Mouse (Mus musculus): ENCODE measurements around the gene Fbxo3. TPM values are rescaled to one million over a fixed set of nuclear protein-coding genes. Genes with fewer than 3 reads are reported as not detected.
"Not testable (repeated sequence)": the region's sequence is repeated elsewhere in the genome, so short reads cannot be mapped to it uniquely, and the experiment has no call there.

Gene Fbxo3
- 45.3 and 46.8 TPM in 2 replicates for total RNA-seq (2017)

DNA sequence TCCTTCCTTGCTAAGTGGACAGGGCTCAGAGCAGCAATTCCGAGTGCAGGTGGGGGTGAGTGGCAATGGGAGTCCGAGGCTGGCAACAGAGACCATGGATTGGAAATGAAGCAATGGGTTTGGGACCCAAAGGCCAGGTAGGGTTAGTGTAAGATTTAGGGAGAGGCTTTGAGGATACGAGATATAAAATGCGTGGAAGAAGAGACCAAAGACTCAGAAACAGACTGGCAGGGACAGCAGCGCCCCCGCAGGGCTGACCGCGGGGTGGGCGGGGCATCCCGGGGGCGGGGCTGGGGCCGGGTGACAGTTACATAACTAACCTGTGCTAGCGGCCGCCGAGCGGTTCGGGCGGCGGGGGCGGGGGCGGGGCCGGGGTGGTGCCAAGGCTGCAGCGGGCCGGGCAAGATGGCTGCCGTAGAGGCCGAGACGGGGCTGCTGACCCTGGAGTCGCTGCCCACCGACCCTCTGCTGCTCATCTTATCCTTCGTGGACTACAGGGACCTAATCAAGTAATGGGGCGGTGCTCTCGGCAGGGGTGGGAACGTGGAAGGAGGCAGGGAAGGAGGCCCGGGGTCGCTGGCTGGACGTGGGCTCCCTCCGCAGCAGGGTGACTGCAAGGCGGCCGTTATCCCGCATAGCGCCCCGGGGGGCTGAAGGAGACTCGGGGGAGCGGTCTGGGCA lies at the start of gene Fbxo3:
Gene Fbxo3 (plus strand): TSS at position 264 of the 681 bp plus-strand sequence.
- ATAC-seq (ENCODE audit: extremely low read depth, insufficient number of reproducible peaks, low FRiP score, poor library complexity, severe bottlenecking) = peak; percentile 82

DNA sequence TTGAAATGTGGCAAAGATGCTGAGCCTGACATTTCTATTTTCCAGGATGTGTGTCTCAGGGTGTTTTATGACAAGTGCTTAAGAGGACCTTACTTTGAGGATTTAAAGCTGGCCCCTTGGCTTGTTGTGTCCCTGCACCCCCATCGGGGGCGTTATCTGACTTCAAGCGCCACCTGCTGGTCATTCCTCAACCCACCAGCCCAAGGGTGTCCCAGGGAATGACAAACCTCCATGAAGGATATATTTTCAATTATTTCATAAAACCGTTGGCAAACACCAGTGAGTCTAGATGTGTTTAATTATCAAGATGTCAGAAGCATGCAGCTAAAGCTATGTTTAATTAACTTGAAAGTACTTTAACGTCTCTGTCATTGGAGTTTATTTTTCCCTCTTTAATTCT lies 45.3 kb upstream of the Fbxo3 start:
- peak; percentile 70; the same call in 1 of the 2 replicates for ATAC-seq (ENCODE audit: extremely low read depth, insufficient number of reproducible peaks, low FRiP score, poor library complexity, severe bottlenecking)

DNA sequence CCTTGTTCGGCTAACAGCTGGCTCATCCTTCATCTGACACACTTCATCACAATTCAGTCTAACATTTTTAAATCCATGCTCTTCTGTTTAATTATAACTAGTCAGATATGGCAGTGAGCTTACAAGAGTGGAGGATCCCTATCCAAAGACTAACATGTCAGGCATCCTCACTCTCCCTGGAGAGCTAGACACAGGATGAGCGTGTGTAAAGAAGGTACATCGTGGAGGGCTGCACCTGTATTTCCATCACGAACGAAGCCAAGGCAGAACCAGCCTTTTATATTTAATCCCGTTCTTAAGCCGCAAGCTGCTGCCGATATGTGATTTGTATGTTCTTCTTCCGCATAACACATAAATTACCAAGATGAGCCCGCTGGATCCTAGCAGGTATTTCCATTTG lies 44.4 kb upstream of the Fbxo3 start:
- ATAC-seq (ENCODE audit: extremely low read depth, insufficient number of reproducible peaks, low FRiP score, poor library complexity, severe bottlenecking) = no peak

DNA sequence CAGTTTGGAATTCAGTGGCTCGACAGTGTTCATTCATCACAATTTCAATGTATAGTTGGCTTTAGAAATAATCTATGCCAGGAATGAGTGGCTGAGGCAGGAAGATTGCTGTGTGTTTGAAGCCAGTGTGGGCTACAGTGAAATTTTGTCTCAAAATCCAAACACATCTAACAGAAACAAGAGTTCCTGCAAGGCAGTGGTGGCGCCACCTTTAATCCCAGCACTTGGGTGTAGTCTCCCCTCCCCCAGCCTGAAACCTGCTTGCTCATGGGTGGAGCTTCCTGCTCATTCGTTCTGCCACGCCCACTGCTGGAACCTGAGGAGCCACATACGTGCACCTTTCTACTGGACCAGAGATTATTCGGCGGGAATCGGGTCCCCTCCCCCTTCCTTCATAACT lies 39.9 kb upstream of the Fbxo3 start:
- ATAC-seq (ENCODE audit: extremely low read depth, insufficient number of reproducible peaks, low FRiP score, poor library complexity, severe bottlenecking) = not testable (repeated sequence)

DNA sequence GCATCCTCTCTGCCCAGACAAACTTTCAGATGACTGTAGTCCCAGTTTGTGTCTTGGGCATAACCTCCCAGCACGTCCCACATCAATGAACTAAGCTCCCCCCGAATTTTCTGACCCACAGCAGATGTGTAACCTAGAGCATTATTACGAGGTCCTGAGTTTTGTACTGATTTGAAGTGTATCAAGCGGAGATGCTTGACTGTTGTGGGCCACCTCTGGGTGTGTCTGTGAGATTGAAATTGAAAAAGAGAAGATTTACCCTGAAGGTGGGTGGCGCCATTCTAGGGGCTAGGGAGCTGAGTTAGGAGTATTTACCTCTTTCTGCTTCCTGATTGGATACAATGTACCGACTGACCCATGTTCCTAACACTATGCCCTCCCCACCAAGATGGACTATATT lies 37.8 kb upstream of the Fbxo3 start:
- ATAC-seq (ENCODE audit: extremely low read depth, insufficient number of reproducible peaks, low FRiP score, poor library complexity, severe bottlenecking) = no peak

DNA sequence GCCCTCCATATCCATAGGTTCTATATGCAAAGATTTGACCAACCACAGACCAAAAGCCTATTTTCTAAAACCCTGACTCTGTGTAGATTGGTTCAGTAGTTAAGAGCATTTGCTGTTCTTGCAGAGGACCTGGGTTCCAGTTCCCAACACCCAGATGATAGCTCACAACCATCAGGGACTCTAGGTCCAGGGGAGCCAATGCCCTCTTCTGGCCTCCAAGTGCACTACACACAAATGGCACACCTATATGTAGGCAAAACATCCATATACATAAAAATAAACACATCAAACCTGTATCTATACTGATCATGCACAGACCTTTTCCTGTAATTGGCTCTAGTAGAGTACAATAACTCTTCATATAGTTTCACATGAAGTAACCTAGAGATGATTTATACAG lies 36.2 kb upstream of the Fbxo3 start:
- no peak for ATAC-seq (ENCODE audit: extremely low read depth, insufficient number of reproducible peaks, low FRiP score, poor library complexity, severe bottlenecking)

DNA sequence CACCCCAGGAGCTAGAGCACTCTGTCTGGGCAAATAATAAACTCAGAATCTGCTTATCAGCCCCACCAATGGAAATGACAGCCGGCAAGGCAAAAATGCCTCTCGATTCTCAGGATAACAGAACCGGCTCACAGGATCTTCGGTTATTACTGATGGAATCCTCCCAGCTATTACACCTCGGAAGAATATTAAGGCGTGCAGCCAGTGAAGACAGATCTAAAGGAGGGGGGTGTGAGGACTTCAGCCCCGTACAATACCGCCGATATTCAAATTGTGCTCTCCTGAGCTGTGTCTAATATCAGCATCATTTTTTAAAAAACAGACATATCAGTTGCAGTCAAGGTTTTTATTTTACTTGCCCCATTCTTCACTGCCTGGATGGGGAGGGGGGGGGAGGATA lies 35.4 kb upstream of the Fbxo3 start:
- ATAC-seq (ENCODE audit: extremely low read depth, insufficient number of reproducible peaks, low FRiP score, poor library complexity, severe bottlenecking) = no peak

DNA sequence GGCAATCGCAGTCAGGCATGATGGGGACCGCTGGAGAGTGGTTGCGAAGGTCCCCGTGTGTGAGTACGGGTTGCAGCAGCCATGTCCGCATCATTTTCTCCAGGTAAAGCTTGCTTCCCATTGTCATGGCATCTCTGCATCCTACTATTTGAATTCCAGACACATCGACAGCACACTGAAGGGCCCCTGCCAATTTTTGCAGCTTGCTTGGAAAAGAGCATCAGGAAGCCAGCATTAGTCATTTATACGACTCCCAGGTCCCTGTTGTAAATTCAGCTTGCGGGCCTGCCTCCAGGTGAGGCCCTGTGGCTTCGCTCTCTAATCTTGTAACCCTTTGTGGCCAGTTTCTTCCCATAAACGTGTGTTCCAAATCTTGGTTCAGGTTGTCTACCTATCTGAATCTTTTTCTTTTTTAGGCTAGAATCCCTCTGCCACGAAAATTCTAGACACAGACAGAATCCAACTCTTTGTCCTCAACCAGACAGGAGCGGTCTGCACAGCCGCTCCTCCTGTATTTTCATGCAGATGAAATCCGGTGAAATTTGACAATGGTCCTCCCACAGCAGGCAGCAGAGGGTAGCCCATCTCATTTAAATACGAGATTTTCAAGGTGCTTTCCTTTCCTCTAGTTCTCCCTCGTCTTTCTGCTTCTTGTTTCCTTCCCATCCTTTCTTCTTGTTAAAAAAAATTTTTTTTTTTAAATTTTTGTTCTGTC lies 34.7 kb upstream of the Fbxo3 start:
- ATAC-seq (ENCODE audit: extremely low read depth, insufficient number of reproducible peaks, low FRiP score, poor library complexity, severe bottlenecking) = no peak

DNA sequence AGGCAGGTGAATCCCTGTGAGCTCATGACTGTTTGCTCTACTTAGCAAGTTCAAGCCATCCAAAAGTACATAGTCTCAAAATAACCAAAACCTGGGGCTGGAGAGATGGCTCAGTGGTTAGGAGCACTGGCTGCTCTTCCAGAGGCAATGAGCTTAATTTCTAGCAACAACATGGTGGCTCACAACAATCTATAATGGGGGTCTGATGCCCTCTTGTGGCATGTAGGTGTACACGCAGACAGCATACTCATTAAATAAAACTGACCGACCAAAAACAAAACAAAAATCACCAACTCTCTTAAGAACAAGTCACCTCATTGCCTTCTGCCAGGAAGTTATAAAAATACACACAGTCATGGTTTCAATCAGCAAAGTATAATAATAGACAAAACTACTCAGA lies 26.4 kb upstream of the Fbxo3 start:
- ATAC-seq (ENCODE audit: extremely low read depth, insufficient number of reproducible peaks, low FRiP score, poor library complexity, severe bottlenecking) = peak; percentile 71; the same call in 1 of the 2 replicates

DNA sequence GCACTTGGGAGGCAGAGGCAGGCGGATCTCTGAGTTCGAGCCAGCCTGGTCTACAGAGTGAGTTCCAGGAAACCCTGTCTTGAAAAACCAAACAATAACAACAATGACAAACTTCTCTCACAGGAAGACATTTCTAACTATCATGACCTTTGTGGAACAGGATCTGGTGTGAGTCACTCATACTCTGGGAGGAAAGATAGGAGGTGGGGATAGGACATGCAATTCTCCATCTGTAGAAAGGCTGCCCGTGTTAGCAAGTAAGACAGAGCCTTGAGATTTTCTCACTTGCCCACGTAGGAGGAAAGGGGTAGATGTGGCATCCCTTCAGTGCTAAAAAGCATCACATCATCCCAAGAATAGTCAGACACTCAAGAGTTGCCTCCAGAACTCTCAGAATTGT lies 25.7 kb upstream of the Fbxo3 start:
- ATAC-seq (ENCODE audit: extremely low read depth, insufficient number of reproducible peaks, low FRiP score, poor library complexity, severe bottlenecking) = no peak

DNA sequence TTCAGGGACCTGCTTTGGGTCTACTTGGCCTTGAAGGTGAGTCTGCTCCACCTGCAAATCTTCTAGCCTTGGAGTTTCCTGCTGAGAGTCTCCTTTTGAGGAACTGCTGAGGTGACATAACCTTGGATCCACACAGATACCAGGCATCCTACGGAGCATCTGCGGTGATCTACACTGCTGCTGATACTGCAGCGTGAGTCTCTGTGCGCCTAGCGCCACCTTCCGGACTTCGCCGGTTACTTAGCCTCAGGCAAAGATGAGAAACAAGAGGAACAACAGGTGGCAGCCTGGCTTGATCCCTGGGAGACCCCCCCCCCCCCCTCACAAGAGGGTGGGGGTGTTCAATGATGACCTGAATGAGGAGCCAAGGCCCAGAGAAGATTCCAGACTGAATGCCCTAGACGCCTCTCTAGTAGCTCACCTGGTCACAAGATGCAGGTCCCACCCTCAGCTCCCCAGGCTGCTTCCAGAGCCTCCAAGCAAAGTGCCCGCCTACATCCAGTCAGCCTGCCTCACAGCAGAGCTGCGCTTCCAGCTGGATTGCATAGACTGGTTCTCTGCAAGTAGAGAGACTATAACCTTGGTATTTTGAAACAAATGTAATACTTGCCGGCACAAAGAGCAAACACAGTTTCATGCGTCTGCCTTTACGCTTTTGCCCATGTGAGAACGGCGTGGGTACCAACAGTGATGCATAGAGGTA lies 24.7 kb upstream of the Fbxo3 start:
- ATAC-seq (ENCODE audit: extremely low read depth, insufficient number of reproducible peaks, low FRiP score, poor library complexity, severe bottlenecking) = peak; percentile 67; the same call in 1 of the 2 replicates

DNA sequence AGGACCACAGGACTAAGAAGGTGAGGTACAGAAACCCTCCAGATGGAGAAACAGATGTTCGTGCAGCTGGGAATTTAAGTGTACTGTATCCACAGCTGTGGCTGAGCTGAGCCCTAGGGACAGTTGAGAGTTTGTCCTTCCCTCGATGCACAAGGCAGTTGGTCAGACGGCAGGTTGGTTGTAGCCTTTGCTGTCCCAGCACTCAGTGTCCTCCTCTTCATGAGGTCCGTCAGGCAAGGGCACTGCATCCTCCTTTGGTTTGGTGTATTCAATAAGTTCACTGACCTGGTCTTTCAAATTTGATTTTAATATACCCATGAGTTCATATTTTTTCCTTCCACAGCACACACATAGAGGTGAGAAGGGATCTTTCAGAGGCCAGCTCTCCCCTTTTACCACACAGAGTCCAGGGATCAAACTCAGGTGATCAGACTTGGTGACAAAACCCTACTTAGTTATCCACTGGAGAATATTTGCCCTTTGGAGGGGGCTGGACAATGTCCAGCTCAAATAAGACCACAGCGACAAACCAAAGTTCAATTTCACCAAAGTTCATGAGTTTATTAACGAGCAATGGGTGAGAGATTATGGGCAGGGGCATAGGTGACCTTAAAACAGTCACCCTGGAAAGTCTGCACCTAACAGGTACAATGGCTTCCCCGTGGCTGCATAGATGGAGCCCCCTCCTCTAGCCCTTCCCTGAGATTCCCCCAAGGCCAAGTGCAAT lies 19.6 kb upstream of the Fbxo3 start:
- no peak for ATAC-seq (ENCODE audit: extremely low read depth, insufficient number of reproducible peaks, low FRiP score, poor library complexity, severe bottlenecking)

DNA sequence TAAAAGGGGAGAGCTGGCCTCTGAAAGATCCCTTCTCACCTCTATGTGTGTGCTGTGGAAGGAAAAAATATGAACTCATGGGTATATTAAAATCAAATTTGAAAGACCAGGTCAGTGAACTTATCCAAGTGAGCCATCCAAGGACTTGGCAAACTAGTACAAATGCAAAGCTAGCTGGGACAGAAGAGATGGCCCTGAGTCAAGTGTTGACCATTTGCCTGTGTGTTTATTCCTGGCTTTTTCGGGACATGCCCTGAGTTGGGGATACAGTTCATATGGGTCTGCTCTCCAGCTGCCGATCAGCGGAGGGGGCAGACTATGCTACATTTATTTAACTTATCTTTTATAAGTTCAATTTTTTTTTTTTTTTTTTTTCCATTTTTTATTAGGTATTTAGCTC lies 18.7 kb upstream of the Fbxo3 start:
- not testable (repeated sequence) for ATAC-seq (ENCODE audit: extremely low read depth, insufficient number of reproducible peaks, low FRiP score, poor library complexity, severe bottlenecking)

DNA sequence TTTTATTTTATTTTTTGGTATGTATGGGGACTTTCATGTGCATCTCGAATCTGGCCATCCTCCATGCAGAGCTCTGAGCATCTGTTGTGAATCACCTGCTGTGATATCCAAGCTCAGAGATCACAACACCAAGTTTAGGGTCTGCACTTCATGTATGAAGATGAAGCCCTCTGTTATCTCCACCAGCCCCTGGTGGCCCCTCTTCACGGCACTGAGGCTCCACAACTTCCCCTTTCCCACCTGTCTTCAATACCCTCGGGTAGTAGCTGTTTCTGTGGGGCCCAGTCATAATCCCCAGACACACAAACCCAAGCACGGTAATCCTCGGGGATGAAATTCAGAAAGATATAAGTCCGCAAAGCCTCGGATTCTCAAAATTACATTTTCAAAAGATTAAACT lies 4.4 kb upstream of the Fbxo3 start:
- no peak for ATAC-seq (ENCODE audit: extremely low read depth, insufficient number of reproducible peaks, low FRiP score, poor library complexity, severe bottlenecking)

DNA sequence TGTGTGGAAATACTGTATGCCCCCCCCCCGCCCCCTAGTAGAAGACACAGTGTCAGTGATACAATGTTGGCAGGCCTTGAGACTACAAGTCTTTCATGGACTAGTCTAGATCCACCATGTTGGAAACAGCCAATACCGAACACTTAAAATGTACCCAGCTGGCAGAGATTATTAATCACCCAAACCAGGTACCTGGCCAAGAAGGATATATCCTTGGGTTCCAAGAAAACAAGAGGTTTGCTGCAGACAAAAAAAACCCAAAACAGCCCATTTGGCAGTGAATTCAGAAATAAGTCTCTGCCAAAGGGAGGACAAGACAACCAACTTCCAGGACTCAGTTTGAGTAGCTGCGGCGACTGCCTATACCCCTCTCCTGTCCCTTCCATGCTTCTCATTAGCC lies 2.9 kb upstream of the Fbxo3 start:
- no peak for ATAC-seq (ENCODE audit: extremely low read depth, insufficient number of reproducible peaks, low FRiP score, poor library complexity, severe bottlenecking)

DNA sequence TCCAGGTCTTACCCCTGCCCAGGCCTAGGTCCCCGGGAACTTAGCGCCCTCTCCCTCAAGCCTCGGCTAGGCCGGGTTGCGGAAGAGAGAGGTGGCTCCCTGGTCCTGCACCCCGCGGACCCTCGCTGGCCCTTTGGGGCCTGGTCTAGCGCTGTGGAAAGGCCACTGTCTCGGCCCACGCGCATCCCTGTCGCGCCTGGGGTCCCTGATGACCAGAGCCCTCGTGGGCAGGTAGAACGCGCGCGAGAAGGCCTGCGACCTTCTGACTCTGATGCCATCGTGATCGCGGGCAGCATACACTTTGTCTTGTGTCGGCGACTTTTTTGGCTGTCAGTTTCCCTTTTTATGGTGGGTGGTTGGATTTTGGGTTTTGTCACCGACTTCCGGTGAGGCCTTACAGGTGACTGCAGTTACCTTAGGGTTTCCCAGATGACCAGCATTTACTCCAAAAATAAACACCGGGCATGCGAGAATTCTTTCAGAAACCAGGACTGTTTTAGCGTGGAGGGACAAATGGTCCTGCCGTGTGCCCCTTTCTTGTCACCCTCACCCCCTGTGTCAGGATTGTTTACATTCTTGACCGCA lies 710 bp downstream of the Fbxo3 start, which contains the start of gene 4931422A03Rik:
Gene 4931422A03Rik (minus strand): TSS at position 223 of the 585 bp plus-strand sequence.
- ATAC-seq (ENCODE audit: extremely low read depth, insufficient number of reproducible peaks, low FRiP score, poor library complexity, severe bottlenecking) = peak; percentile 16; the same call in 1 of the 2 replicates

DNA sequence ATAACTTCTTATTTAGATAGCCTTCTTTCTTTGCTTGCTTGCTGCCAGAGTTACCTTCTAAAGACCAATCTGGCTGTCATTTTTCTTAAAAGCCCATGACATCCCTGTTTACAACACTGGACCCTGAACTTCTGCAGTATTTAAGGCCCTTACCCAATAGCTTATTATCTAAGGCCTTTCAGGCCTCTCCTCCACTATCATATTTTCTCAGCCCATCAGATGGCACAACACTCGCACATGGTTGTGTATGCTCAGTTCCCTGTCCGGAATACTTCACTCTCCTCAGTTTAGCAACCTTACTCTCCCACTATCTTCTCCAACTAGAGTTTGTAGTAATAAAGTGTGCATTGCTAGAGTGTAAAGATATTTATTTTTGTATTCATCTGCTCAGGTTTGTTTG lies 1.6 kb downstream of the Fbxo3 start:
- ATAC-seq (ENCODE audit: extremely low read depth, insufficient number of reproducible peaks, low FRiP score, poor library complexity, severe bottlenecking) = no peak

DNA sequence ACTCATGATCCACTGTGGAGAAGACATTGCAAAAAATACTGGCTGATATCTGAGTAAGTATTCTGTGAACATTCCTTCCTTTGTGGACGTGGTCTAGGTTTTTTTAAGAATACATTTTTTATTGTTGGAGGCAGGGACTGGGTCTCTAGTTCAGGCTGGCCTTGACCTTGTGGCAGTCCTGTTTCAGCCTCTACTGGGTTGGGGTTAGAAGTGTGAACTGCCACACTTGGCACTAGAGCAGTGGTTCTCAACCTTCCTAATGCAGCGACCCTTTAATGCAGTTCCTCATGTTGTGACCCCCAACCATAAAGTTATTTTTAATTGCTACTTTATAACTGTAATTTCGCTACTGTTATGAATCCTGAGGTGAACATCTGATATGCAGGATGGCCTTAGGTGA lies 2.9 kb downstream of the Fbxo3 start:
- no peak for ATAC-seq (ENCODE audit: extremely low read depth, insufficient number of reproducible peaks, low FRiP score, poor library complexity, severe bottlenecking)

DNA sequence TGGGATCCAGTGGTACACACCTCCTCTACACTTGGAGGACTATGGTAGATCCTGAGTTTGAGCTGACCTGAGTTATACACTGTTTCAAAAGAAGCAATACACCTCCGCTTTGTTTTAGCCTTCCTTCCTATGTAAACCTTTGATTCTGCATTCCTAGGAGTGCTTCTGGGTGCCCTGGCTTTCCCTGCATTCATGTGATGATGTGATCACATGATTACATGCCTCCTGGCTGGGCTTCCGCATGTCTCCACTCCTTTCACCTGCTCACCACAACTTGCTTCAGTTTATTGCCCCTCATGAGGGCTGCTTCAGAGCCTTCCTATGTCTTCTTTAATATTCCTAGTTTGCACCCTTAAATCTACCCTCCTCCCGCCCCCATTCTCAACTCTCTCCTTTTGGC lies 4.5 kb downstream of the Fbxo3 start:
- ATAC-seq (ENCODE audit: extremely low read depth, insufficient number of reproducible peaks, low FRiP score, poor library complexity, severe bottlenecking) = no peak

Measured in neutrophil, adult 5-6 weeks (primary cell).